Mouse (Mus musculus): ENCODE measurements around the gene Aanat.

DNA sequence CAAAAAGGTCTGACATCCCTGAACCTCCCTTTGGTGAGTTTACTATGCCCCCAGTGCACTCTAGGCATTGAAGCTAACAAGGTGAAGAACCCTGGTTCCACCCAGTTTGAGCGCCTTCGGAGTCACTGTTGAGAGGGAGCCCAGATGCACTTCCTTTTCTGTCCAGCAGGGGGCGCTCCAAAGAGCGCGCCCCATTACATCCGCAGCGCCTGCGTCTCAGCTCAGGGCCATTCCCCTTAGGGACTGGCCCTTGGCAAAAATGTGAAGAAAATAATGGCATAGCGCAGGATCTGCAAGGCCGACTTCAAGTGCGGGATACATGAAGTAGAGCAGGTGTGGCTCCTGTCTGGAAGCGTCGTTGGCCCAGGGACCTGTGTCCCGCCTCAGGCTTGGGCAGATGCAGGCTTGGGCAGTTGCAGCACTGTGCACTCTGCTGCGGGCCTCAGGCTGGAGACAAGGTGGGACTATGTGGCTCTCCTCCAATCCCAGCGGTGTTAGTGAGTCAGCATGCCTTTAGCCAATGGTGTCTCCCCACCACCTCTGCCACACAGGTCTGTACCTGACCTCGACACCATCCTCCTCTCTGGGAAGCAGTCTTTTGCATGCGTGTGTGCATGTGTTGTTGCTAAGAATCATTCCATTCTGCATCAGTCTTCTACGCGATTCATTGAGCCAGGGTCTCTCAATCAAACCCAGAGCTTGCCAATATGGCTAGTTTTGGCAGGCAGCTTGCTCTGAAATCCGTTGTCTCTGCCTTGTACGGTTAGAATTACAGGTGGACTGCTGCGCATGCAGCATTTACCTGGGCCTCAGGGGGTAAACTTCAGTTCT, 784 bp downstream of the Aanat start:
- TF ChIP-seq GATA1 (IDR thresholded peaks at IDR 0.05; ENCODE audit: borderline replicate concordance, low read length) (no peak), CTCF (IDR thresholded peaks at IDR 0.05; ENCODE audit: low read depth, low read length) (peak; percentile 99), TAL1 (conservative IDR thresholded peaks at IDR 0.05; ENCODE audit: low read depth, low read length) (no peak), POLR2AphosphoS5 (IDR thresholded peaks at IDR 0.05; ENCODE audit: insufficient replicate concordance, low read depth, low read length) (no peak), GATA2 (IDR thresholded peaks at IDR 0.05; ENCODE audit: borderline replicate concordance, low read depth, low read length) (no peak)

Measured in G1E (cell line).